Mouse (Mus musculus): ENCODE measurements around the gene Cuta. TPM values are rescaled to one million over a fixed set of nuclear protein-coding genes. Genes with fewer than 3 reads are reported as not detected.
A peak's percentile ranks its signal among the peaks of the same experiment; 100 is the strongest.

Cuta gene
- 169 TPM for polyA plus RNA-seq (2012; fragmentation: generic; extraction: Trizol)

- Histone ChIP-seq H3K79me2 (ENCODE audit: control insufficient read depth, insufficient read depth) (peaks cover 13% of the 10 kb centered on the region), H3K27me3 (ENCODE audit: control insufficient read depth, insufficient read depth, insufficient read length) (no peaks in the 10 kb centered on the region), H3K36me3 (ENCODE audit: control insufficient read depth, insufficient read depth) (no peaks in the 10 kb centered on the region), H3ac (ENCODE audit: control insufficient read depth, insufficient read length) (peak within 1 kb of the TSS; percentile 58), H3K4me3 (peak within 1 kb of the TSS; percentile 71), H3K4me2 (ENCODE audit: low read depth) (peak within 1 kb of the TSS; percentile 99)
- TF ChIP-seq USF1 (IDR thresholded peaks at IDR 0.05; ENCODE audit: low read depth): peak; percentile 95
- TF ChIP-seq TCF12 (IDR thresholded peaks at IDR 0.05; ENCODE audit: insufficient read depth, poor library complexity, severe bottlenecking): no peak
- no peak for TF ChIP-seq CEBPB (IDR thresholded peaks at IDR 0.05; ENCODE audit: insufficient read depth, poor library complexity, severe bottlenecking)
- TF ChIP-seq SRF (IDR thresholded peaks at IDR 0.05; ENCODE audit: control insufficient read depth, insufficient read length, low read depth): peak; percentile 65
- TF ChIP-seq MAX (IDR thresholded peaks at IDR 0.05; ENCODE audit: low read depth): no peak
- TF ChIP-seq TCF3 (IDR thresholded peaks at IDR 0.05; ENCODE audit: insufficient read length, low read depth): no peak
- peak; percentile 91 for TF ChIP-seq POLR2A (IDR thresholded peaks at IDR 0.05; ENCODE audit: insufficient read length, low read depth)
- no peak for TF ChIP-seq REST (IDR thresholded peaks at IDR 0.05; ENCODE audit: insufficient read depth, insufficient read length)
- TF ChIP-seq POLR2AphosphoS2 (IDR thresholded peaks at IDR 0.05; ENCODE audit: insufficient read length, low read depth): peak; percentile 97
- TF ChIP-seq MYOG (IDR thresholded peaks at IDR 0.05; ENCODE audit: control insufficient read depth in 1 of 3, insufficient read depth in 1 of 3, insufficient read length in 2 of 3, low read depth in 2 of 3): no peak
- TF ChIP-seq E2F4 (IDR thresholded peaks at IDR 0.05; ENCODE audit: insufficient read depth): no peak
- peak in 1 of 3 experiments; percentile 0 for TF ChIP-seq MYOD1 (IDR thresholded peaks at IDR 0.05; ENCODE audit: control insufficient read depth in 1 of 3, insufficient read length in 2 of 3, low read depth in 2 of 3)
These were observed at the start of gene Cuta for GRCm38 (mm10) chr17:26939178-26939972. Gene Cuta (minus strand): TSS chr17:26939569.

GRCm38 (mm10) chr17:26985503-26986179 lies 46.3 kb upstream of the Cuta start:
- H3K4me3 ChIP-seq: no peak overlapping the region
- no peak overlapping the region for H3K4me2 ChIP-seq (ENCODE audit: low read depth)
- H3K27me3 ChIP-seq (ENCODE audit: control insufficient read depth, insufficient read depth, insufficient read length): no peaks in the 10 kb centered on the region
- H3K36me3 ChIP-seq (ENCODE audit: control insufficient read depth, insufficient read depth): no peaks in the 10 kb centered on the region
- H3K79me2 ChIP-seq (ENCODE audit: control insufficient read depth, insufficient read depth): no peaks in the 10 kb centered on the region
- no peak overlapping the region for H3ac ChIP-seq (ENCODE audit: control insufficient read depth, insufficient read length)
- TF ChIP-seq TCF12 (IDR thresholded peaks at IDR 0.05; ENCODE audit: insufficient read depth, poor library complexity, severe bottlenecking) (no peak), SRF (IDR thresholded peaks at IDR 0.05; ENCODE audit: control insufficient read depth, insufficient read length, low read depth) (no peak), MAX (IDR thresholded peaks at IDR 0.05; ENCODE audit: low read depth) (no peak), POLR2AphosphoS2 (IDR thresholded peaks at IDR 0.05; ENCODE audit: insufficient read length, low read depth) (no peak), CEBPB (IDR thresholded peaks at IDR 0.05; ENCODE audit: insufficient read depth, poor library complexity, severe bottlenecking) (no peak), POLR2A (IDR thresholded peaks at IDR 0.05; ENCODE audit: insufficient read length, low read depth) (no peak), TCF3 (IDR thresholded peaks at IDR 0.05; ENCODE audit: insufficient read length, low read depth) (no peak), USF1 (IDR thresholded peaks at IDR 0.05; ENCODE audit: low read depth) (no peak), MYOD1 (IDR thresholded peaks at IDR 0.05; ENCODE audit: control insufficient read depth in 1 of 3, insufficient read length in 2 of 3, low read depth in 2 of 3) (no peak), E2F4 (IDR thresholded peaks at IDR 0.05; ENCODE audit: insufficient read depth) (no peak)

DNA sequence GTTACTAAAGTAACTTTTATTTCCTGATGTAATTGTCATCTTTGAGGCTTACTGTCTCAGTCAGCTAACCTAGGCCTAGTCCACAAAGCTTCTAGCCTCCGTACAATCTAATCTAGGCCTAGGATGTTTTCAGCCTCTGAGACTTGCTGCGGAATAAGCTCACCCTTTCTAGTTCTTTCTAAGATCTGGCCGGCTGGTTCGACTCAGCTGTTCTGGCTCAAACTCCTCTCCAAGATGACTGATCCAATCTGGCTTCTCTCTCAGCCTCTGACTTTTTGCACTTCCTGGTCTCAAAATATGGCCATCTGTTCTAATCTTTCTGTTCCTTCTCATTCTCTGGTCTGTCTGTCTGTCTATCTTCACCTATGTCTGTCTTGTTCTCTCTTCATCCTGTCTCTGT lies 44.0 kb upstream of the Cuta start:
- Histone ChIP-seq H3K4me3 (no peak overlapping the region), H3K79me2 (ENCODE audit: control insufficient read depth, insufficient read depth) (no peaks in the 10 kb centered on the region), H3K4me2 (ENCODE audit: low read depth) (no peak overlapping the region), H3K36me3 (ENCODE audit: control insufficient read depth, insufficient read depth) (peaks cover 8% of the 10 kb centered on the region), H3ac (ENCODE audit: control insufficient read depth, insufficient read length) (no peak overlapping the region), H3K27me3 (ENCODE audit: control insufficient read depth, insufficient read depth, insufficient read length) (no peaks in the 10 kb centered on the region)
- TF ChIP-seq TCF12 (IDR thresholded peaks at IDR 0.05; ENCODE audit: insufficient read depth, poor library complexity, severe bottlenecking) (no peak), REST (IDR thresholded peaks at IDR 0.05; ENCODE audit: insufficient read depth, insufficient read length) (no peak), MAX (IDR thresholded peaks at IDR 0.05; ENCODE audit: low read depth) (no peak), CEBPB (IDR thresholded peaks at IDR 0.05; ENCODE audit: insufficient read depth, poor library complexity, severe bottlenecking) (no peak), TCF3 (IDR thresholded peaks at IDR 0.05; ENCODE audit: insufficient read length, low read depth) (no peak), E2F4 (IDR thresholded peaks at IDR 0.05; ENCODE audit: insufficient read depth) (no peak), SRF (IDR thresholded peaks at IDR 0.05; ENCODE audit: control insufficient read depth, insufficient read length, low read depth) (no peak), USF1 (IDR thresholded peaks at IDR 0.05; ENCODE audit: low read depth) (no peak), POLR2A (IDR thresholded peaks at IDR 0.05; ENCODE audit: insufficient read length, low read depth) (no peak), MYOD1 (IDR thresholded peaks at IDR 0.05; ENCODE audit: control insufficient read depth in 1 of 3, insufficient read length in 2 of 3, low read depth in 2 of 3) (no peak), POLR2AphosphoS2 (IDR thresholded peaks at IDR 0.05; ENCODE audit: insufficient read length, low read depth) (no peak), MYOG (IDR thresholded peaks at IDR 0.05; ENCODE audit: control insufficient read depth in 1 of 3, insufficient read depth in 1 of 3, insufficient read length in 2 of 3, low read depth in 2 of 3) (no peak)

DNA sequence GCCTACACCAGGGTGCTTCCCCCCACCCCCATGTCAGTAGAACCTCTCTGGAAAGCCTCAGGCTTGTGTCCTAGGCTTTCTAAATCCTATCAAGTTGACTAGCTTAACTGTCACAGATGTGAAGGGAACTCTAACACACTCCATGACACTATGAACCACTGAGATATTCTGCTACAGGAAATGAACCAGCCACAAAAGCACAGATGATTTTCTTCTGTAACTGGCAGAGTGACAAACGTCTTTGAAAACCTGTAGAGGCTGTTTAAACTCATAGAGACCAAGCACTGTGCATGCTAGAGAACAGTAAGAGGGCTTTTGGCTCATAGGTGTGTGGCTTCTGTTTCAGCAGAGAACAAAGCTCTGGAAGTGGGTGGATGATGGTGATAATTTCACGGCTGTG lies 41.7 kb upstream of the Cuta start:
- TF ChIP-seq POLR2AphosphoS2 (IDR thresholded peaks at IDR 0.05; ENCODE audit: insufficient read length, low read depth): no peak
- TF ChIP-seq TCF3 (IDR thresholded peaks at IDR 0.05; ENCODE audit: insufficient read length, low read depth): no peak
- TF ChIP-seq POLR2A (IDR thresholded peaks at IDR 0.05; ENCODE audit: insufficient read length, low read depth): no peak
- no peaks in the 10 kb centered on the region for H3K27me3 ChIP-seq (ENCODE audit: control insufficient read depth, insufficient read depth, insufficient read length)
- peaks cover 14% of the 10 kb centered on the region for H3K36me3 ChIP-seq (ENCODE audit: control insufficient read depth, insufficient read depth)
- H3K4me3 ChIP-seq: no peak overlapping the region
- no peak overlapping the region for H3K4me2 ChIP-seq (ENCODE audit: low read depth)
- no peaks in the 10 kb centered on the region for H3K79me2 ChIP-seq (ENCODE audit: control insufficient read depth, insufficient read depth)
- H3ac ChIP-seq (ENCODE audit: control insufficient read depth, insufficient read length): no peak overlapping the region
